Mouse (Mus musculus): ENCODE data around the gene Med13.
"Not testable (repeated sequence)": the region's sequence is repeated elsewhere in the genome, so short reads cannot be mapped to it uniquely, and the experiment has no call there.

The Med13 gene

DNA sequence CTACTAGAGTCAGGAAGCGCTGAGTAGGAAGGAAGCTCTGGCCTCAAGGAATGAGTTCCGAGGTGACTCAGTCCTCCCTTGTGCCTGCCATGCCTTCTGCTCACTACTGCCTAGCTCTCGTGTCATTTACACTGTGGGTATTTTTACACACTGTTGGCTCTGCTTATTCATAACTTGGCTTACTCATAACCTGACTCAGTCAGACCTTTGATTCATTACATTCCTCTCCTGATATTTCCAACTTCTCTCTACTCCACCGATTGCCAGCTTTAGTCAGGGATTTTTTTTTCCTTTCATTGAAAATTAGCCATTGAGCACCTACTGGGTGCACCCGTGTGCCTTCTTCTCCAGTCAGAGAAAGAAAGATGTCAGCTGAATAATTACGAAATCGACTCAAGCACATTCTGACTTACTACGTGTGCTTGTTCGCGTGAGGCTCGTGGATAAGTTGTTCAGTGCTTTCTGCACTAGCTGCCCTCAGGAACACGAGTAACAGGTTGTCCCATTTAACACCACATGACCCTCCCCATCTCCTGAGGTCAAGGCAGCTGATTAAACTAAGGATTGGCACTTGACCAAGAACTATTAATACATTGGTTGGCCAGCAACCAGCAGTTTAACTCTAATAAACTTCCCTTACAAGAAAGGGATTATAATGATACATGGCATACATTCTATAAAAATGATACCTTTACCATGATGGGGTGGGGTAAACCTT lies 23.3 kb upstream of the Med13 start:
- DNase-seq (ENCODE audit: low read depth), result no peak

DNA sequence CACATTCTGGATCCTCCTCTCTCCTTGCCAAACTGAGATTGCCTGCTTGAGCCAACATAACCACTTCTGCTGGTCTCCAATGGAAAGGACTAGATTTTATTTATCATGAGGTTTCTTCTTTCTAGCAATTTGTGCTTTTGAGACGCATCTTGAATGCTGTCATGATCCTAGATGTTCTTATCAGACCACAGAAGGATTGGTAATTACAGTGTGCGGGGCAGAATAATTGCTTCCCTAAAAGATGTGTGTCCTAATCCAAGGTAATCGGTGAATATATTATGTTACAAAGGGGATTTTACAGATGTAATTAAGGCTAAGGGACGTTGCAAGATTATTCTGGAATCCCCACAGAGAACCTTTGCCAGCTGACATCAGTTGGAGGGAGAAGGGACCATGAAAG lies 21.6 kb upstream of the Med13 start:
- no peak for DNase-seq (ENCODE audit: low read depth)

DNA sequence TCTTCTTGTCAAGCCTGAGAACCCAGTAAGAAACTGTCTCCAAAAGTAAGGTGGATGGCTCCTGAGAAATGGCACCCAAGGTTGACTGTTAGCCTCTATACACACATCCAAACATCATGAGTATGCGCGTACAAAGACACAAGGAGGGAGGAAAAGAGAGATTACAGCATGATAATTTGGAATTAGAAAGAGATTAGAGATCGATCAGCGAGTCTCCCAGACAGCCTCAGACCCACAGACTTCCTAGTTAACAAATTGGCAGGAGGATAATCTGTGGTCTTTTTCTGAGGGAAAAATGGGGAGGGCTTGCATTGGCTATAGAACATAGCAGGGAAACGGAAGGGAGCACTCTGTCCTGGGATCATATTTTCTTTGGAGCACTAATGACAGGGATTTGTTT lies 20.4 kb upstream of the Med13 start:
- no peak for DNase-seq (ENCODE audit: low read depth)

DNA sequence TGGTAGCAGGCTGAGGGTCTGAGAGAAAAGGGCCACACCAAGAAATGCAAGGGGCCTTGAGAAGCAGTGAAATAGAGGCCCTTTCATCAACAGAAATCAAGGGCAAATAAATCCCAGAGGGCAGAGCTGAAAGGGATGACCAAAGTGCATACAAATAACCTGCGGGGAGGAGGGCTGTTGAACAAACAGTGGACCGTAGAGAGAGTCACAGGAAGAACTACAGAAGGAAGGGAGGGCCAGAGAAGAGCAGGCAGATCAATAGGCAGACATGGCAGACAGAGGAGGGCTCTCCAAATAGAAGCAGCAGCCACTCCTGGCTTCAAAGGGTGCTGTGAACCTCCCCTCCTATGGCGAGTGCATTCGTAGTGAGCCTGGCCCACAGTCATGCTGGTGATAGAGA lies 19.3 kb upstream of the Med13 start:
- no peak for DNase-seq (ENCODE audit: low read depth)

DNA sequence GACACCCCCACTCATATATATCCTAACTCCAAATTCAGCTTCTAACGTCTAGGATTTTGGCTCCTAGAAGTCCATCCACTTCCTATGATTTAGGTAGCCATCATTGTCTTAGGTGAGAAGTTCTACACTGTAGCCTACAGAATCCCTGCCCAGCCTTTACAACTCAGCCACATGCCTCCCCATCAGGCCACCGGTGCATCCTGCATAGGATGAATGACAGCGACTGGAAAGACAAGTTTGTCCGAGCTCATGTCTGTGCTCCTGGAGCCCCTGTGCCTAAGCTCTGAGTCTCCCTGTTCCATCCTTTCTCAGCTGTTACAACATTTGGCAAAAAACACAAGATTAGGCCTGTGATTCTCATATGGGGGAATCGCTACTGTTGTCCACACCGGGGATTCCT lies 17.7 kb upstream of the Med13 start:
- DNase-seq (ENCODE audit: low read depth), result no peak

DNA sequence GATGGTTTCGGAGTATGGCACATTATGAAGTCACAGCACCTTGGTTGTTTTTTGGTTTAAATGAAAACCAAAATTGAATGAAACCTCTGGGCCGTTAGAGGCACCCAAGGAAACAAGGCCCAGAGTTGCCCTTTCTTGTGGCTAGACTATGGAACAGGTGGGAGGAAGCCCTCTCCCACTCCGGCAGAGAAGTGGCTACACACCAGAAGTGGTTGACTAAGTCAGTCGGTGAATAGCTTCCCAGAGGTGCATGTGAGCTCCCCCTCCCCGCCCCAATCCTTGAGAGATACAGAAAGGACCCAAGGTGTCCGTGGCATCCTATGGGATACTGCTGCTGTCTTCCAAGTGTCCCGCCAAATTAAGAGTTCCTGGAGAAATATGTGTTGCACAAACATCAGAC lies 13.9 kb upstream of the Med13 start:
- peak; percentile 41 for DNase-seq (ENCODE audit: low read depth)

DNA sequence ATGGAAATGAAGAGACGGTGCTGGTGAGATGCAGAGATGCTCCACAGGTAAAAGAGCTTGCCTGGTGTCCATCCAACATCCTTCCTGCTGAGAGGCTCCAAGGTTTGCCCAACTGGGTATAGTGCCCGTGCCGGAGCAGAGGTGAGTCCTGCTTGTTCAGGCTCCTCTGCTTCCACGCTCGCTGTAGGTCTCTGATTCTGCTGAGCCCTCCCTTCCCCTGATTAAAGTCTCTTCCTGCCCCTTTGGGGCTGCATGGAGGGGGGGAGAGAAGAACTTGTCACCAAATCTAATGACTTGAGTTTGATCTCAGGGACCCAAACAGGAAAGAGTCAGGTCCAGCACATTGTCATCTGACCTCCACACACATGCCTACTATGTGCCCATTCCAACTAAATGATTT lies 12.5 kb upstream of the Med13 start:
- no peak for DNase-seq (ENCODE audit: low read depth)

DNA sequence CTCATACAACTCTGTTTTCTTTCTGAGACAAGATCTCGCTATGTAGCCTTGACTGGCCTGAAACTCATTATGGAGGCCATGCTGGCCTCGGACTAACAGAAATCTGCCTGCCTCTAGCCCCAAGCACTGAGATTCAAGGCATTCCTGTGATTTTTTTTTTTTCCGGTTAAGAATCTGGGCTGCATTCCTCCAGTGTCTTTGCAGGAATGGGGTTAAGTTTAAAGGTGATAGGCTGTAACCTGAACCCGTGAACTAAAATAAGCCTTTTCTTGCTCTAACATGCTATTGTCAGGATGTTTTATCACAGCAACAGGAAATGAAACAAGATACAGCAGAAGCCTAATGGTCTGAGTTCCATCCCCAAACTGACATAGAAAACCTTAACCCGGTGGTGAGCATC lies 11.6 kb upstream of the Med13 start:
- no peak for DNase-seq (ENCODE audit: low read depth)

DNA sequence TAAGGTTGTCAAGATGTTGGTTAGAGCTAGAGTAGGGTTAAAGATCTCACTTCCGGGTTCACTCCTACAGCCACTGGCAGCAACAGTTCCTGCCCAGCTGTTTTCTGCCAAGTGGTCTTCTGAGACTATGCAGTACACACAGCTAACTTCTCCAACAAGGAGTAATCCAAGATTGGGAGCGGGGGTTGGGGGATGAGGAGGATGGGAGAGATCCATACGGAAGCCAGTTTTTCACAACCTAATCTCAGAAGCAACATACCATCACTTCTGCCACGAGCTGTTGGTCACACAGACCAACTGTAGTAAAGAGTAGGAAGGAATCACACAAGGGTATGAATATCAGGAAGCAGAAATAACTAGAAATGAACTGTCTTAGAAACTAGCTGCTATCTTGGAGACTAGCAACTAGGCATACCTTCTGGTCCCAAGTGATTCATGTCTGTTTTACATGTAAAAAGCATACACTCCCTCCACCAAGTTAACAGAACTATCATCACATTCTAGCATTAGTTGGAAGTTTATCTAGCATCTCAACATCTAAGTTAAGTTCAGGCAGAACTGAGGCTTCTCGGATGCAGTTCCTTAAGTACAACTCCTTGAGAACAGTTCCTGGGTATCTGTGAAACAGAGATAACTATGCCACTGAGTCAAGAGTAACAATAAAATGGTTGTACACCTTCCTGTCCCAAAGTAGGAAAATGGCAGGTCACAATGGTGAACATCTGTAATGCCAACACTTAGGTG lies 7.5 kb upstream of the Med13 start:
- no peak for DNase-seq (ENCODE audit: low read depth)

DNA sequence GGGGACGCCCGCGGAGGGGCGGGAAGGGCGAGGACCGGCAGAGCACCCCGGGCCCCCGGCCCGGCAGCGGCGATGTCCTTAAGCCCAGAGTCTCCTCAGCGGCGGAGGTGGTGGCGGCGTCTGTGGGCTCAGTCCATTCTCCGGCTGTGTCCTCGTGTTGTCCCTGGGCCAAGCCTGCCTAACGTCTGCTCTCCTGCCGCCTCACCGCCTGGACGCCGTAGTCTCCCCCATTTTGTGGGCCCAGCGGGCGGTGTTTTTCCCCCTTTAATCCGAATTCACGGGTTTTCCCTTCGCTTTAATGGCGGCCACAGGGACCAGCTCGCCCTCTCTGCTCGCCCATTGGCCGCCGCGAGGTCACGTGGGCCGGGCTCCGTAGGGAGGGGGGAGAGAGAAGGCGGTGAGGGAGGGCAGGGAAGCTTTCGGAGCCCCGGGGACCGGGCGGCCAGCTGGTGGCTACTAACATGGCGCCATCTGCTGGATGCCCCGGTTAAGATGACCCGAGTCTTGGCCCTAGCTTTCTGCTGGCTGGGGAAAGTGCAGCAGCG lies 654 bp upstream of the Med13 start:
- DNase-seq (ENCODE audit: low read depth), result peak; percentile 98

DNA sequence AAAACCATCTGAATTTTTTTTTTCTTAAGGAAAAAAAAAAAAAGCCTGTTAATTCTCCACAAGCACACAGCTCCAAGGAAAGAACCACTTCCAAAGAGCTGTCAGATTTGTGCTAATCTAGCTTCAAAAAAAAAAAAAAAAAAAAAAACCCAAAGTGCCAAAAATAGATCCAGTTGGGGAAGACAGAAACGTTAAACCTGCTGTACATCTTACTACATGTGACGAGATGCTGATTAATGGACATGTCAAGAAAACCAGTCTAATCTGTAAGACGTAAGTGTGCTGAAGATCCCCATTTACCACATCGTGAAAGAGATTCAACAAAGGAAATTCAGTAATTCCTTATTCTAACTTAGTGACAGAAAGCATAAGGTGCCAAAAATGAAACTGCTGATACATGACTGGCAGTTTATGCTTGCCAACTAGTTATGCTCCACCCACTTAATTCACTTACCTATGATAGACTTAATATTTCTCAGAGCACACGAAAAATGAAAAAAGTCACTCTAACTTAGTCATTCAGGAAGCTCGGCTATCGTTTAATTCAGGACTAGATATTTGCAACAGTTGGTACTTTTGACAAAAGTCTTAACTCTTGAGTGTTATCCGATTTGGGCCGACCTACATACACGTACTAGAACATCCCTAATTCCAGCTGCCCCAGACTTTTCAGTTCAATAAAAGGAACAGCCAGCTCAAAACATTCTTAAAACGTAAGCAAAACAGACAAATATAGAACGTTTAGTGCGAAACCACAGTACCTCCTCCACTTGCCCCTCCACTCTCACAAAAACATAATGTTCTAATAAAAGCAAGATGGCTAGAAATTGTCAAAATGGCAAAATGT lies 1.2 kb downstream of the Med13 start:
- DNase-seq (ENCODE audit: low read depth), result peak; percentile 75

DNA sequence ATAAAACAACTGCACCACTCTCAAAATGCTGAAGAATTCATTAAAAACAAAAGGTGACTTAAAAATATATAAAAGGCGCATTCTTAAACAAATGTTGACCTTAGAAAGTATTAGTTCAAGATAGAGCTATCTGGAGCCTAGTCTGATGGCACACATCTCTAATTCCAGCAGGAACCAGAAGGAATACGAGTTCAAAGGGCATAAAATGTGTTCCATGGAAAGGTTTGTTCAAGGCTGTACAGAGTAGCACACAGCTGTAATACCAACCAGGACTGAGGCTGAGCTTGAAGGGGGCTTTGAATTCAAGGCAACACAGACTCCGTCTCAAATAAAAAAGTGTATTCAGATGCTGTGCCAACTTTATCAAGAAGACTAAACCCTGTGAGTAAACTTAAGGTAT lies 3.8 kb downstream of the Med13 start:
- no peak for DNase-seq (ENCODE audit: low read depth)

DNA sequence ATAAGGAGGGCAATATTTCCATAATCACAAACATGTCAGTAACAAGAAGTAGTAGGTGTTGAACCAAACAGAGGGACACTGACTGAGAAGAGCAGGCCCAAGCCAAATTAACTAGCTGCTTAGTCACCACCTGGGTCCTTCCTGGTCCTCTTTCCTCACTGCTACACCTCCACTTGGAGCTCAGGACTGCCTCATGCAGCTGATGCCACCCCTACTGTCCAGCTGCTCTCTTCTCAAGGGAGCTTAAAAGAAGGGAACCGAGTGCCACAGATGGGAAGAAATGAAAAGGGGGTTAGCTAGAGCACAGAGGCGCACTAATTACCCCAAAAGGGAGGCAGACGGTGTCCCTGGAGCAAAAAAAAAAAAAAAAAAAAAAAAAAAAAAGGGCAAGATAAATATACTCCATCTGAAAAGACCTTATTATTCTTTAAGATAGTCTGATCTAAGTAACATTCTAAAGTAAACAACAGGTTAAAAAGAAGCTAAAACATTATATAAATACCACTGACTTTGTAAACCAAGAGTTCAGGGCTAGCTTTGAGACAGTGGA lies 5.6 kb downstream of the Med13 start:
- DNase-seq (ENCODE audit: low read depth), result no peak

DNA sequence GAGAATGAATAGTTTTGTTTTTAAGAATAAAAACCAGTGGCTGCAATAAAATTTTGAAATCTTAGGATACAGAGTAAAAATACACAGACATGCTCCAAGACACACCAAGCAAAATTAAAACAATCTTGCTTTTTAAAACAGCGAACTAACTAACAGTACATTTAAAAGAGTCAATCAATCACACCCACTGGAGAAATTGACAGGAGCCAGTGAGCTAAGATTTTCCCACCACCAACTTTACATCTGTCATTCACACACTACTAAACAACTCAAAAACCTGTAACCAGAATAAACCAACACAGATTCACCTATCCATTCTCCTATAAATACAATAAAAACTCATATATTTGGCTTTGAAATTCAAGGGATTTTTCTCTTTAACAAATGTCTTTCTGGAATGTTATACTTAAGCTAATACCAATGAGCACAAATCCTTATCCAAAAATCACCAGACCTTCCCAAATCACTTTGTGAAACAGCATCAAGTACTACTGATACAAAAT lies 6.7 kb downstream of the Med13 start:
- no peak for DNase-seq (ENCODE audit: low read depth)

DNA sequence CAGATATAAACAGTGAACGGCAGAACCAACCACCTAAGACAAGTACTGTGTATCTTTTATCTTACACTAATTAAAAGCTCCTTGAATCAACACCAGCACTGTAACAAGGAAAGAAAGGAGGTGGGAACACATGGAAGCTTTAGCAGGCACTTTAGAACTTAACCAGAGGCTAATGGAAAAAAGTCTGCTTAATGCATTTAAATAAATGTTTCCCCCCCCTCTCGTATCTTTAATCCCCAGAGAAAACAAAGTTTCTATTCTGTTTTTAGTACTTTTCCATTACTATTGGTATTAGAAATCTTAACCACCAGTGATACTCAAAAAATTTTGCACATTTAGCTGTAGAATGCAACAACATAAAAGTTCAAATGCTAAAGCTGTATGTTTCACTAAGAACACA lies 8.1 kb downstream of the Med13 start:
- DNase-seq (ENCODE audit: low read depth), result no peak

DNA sequence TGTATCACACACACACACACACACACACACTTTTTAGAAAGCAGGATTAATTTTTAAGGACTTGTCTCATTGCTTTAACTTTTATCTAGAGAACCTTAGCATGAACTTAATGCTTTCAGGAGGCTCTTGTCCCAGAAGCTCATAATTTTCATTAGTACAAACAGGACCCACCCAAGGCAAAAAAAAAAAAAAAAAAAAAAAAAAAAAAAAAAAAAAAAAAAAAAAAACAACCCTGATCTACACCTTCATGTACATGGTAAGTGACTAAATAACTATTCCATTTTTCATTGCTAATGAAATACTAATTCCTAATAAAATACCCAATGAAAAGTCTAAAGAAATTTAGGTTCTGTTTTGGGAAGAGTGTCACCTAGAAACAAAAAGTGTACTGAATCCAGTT lies 8.5 kb downstream of the Med13 start:
- no peak for DNase-seq (ENCODE audit: low read depth)

DNA sequence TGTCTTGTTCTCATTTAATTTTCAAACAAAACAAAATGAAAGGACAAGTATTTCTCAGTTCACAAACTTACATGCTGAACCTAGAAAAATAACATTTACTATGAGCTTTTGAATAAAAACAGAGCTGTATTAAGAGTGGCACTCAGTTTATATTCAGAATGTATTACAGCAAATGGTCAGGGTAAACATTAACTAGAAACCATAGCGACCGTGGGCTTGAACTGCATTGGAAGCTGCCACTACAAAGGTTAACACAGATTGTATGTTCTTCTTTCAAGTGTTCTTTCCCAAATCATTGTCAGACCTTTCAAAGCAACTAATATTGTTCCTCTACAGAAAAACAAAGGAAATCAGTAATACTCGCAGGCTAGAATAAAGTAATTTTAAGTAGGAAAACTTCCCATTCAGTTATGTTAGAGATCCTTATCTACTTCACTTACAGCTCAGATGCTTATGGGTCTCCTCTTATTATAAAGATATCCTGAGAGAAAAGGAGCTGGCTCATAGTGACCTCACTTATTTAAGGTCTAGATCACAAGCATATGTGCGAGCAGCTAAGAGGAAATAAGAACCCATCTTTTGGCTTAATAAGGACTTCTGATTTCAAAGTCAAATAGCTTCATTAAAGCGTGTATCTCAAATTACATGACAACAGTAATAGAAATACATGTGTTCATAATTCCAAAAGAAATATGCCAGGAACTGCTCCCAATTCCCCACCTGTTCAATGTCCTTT lies 9.8 kb downstream of the Med13 start:
- DNase-seq (ENCODE audit: low read depth), result no peak

DNA sequence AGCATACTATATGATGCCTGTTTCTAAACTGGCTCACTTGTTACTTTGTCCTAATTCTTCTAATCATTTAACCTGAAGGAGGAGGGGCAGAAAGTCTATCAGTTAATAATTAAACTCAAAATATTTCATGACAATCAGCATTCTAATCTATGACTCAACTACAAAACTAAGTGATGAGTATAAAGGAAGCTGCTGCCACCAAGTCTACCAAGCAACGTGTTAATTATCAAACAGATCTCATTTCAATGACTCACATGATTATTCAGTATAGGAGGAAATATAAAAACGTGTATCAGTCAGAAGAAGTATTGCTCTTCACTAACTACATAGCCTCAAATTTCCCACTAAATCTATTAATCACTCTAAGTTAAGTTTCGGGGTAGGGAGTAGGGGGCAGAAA lies 10.9 kb downstream of the Med13 start:
- DNase-seq (ENCODE audit: low read depth), result no peak

DNA sequence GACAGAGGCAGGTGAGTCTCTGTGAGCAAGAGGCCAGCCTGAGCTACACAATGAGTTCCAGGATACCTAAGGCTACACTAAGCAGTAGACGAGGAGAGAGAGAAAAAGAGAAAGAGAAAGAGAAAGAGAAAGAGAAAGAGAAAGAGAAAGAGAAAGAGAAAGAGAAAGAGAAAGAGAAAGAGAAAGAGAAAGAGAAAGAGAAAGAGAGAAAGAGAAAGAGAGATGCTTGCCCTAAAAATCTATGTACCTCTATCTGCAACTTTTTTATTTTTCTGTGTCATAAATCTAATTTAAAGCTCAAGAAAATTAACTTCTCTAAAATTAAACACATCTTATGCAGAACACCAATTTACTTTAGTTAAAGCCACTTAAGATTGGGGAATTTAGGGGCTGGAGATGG lies 12.5 kb downstream of the Med13 start:
- DNase-seq (ENCODE audit: low read depth), result peak; percentile 39

DNA sequence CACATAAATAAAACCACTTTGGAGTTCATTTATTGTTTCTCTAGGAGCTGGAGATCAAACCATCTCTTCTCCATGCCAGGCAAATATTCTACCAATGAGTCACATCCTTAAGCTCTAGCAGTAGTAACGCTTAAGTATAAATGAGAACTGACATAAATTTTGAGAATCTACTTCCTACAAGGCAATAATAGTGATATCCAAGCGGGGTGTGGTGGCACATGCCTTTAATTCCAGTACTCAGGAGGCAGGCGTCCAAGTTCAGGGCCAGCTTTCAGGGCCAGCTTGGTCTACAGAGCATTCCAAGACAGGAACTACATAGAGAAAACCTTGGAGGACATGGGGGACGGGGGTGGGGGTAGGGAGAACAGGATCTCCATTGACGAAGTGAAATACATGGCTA lies 33.2 kb downstream of the Med13 start:
- DNase-seq (ENCODE audit: low read depth), result no peak

DNA sequence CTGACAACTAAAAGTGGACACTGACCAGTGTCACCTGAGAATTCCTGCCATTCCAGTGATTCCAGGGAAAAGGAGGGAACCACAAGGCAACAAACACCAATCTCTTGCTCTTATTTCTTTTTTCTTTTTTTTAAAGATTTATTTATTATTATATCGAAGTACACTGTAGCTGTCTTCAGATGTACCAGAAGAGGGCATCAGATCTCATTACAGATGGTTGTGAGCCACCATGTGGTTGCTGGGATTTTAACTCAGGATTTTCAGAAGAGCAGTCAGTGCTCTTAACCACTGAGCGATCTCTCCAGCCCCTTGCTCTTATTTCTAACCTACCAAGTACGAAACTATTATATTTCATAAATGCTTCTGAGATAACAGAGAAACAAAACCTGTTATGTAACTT lies 42.4 kb downstream of the Med13 start:
- DNase-seq (ENCODE audit: low read depth), result not testable (repeated sequence)

DNA sequence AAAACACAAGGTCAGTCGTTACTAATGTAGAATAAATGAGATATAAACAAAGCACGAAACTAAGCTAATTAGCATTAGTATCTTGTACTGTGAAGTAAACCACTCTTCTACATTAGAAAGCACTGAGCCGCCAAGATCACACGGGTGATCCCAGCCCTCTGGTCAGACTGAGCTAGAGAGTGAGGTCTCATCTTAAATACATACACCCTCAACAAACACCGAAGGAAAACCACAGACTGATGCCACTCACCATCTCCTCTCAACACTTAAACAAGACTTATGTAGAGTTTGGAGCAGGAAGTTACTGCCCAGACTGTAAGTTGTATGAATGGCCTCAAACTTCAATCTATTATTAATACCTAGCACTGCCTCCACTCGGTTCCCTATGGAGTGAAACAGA lies 47.1 kb downstream of the Med13 start:
- no peak for DNase-seq (ENCODE audit: low read depth)
